Mouse (Mus musculus) CH12.LX (cell line): ENCODE measurements at regions not wholly inside any gene's neighbourhood (a gene's known extent, or its start where the extent isn't known, plus 50 kb on each side); places are given as distances from the start of the nearest gene placed in this dataset.

Experiments used
- CTCF ChIP-seq, 2 experiments: IDR thresholded peaks in 1 of 2; conservative IDR thresholded peaks in 1 of 2; 2 replicates each; pipeline ENCODE4 v1.5.1; 2011 to 2012; ENCODE audit warnings: low read depth in 2 of 2, low read length in 2 of 2, improper control_type of control experiment in 1 of 2, inconsistent platforms in 1 of 2, mild to moderate bottlenecking in 1 of 2, moderate library complexity in 1 of 2
- MEF2A ChIP-seq: IDR thresholded peaks from 2 replicates; pipeline ENCODE4 v1.6.1; 2014; ENCODE audit warnings: low read depth, mild to moderate bottlenecking, inconsistent platforms, low read length, improper control_type of control experiment, borderline replicate concordance
- MYC ChIP-seq: IDR thresholded peaks from 2 replicates; pipeline ENCODE4 v1.6.1; 2011; ENCODE audit warnings: low read depth, mild to moderate bottlenecking, improper control_type of control experiment, low read length
- NRF1 ChIP-seq: IDR thresholded peaks from 2 replicates; pipeline ENCODE4 v1.6.1; 2014; ENCODE audit warnings: low read depth, mild to moderate bottlenecking, inconsistent platforms, low read length, improper control_type of control experiment, moderate library complexity
- POLR2A ChIP-seq: IDR thresholded peaks from 2 replicates; pipeline ENCODE4 v1.6.1; 2011; ENCODE audit warnings: low read depth, mild to moderate bottlenecking, improper control_type of control experiment, low read length
- POLR2AphosphoS2 ChIP-seq: IDR thresholded peaks from 2 replicates; pipeline ENCODE4 v1.6.1; 2011; ENCODE audit warnings: low read depth, low read length, improper control_type of control experiment
- USF2 ChIP-seq: conservative IDR thresholded peaks from 2 replicates; pipeline ENCODE4 v1.6.1; 2011; ENCODE audit warnings: low read depth, low read length, improper control_type of control experiment
- ZC3H11A ChIP-seq: IDR thresholded peaks from 2 replicates; pipeline ENCODE4 v1.6.1; 2012; ENCODE audit warnings: low read depth, mild to moderate bottlenecking, inconsistent platforms, low read length, improper control_type of control experiment

DNA sequence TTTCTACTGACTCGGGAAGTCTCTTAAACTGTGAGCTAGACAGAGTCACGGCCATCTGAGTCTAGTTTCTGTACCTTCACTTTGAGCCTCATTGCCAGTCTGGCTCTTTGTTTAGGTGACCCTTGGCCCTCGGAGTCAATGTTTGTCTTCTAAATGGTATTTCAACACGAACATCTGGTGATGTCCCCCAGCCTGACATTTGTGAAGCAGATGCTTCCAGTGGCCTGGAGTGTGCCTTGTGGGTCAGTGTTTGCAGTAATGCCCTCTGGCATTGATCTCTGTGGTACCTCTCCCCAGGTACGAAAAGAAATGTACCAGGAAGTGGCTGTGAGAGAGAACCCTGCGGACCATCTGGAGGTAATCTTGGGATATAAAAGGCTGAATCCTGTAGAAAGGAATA is 155.7 kb upstream of the Bmp4 start:
- TF ChIP-seq POLR2A (no peak), CTCF (conservative IDR thresholded peaks at IDR 0.05 in 1 of 2, IDR thresholded peaks at IDR 0.05 in 1 of 2; ENCODE audit: low read depth in 2 of 2, low read length in 2 of 2) (no peak), ZC3H11A (no peak), USF2 (no peak), MEF2A (no peak), MYC (no peak), POLR2AphosphoS2 (no peak), NRF1 (no peak)
